Mouse (Mus musculus) lung, embryonic 16.5 days (tissue): ENCODE data around the gene Rasl11b. TPM values are rescaled to one million over a fixed set of nuclear protein-coding genes. Genes with fewer than 3 reads are reported as not detected.

ENCODE experiments used
- ATAC-seq: fragments of 200-750 bp; cut with Nextera tagmentation; 2 replicates; pipeline ENCODE4 v1.8.0; 2017; ENCODE audit warnings: low read depth, mild to moderate bottlenecking, moderate library complexity
- H3K27ac ChIP-seq: fragments of 300-500 bp; sonication (generic); 2 replicates; pipeline ENCODE4 v1.5.1; 2014; ENCODE audit warnings: mild to moderate bottlenecking, control low read depth, low read length
- H3K27me3 ChIP-seq: fragments of 300-500 bp; sonication (generic); 2 replicates; pipeline ENCODE4 v1.6.1; 2014; ENCODE audit warnings: low read depth, low read length, mixed read lengths; ENCODE audit not compliant: control insufficient read depth, insufficient read depth
- H3K36me3 ChIP-seq: fragments of 300-500 bp; sonication (generic); 2 replicates; pipeline ENCODE4 v1.6.1; 2014; ENCODE audit warnings: low read length; ENCODE audit not compliant: control insufficient read depth, insufficient read depth
- H3K4me1 ChIP-seq: fragments of 300-500 bp; sonication (generic); replicated peaks from 2 replicates; pipeline ENCODE4 v1.6.1; 2014; ENCODE audit warnings: low read length, mixed read lengths; ENCODE audit not compliant: control insufficient read depth, insufficient read depth
- H3K4me2 ChIP-seq: fragments of 300-500 bp; sonication (generic); 2 replicates; pipeline ENCODE4 v1.6.1; 2014; ENCODE audit warnings: low read depth, low read length, control low read depth
- H3K4me3 ChIP-seq: fragments of 300-500 bp; sonication (generic); 2 replicates; pipeline ENCODE4 v1.5.1; 2014; ENCODE audit warnings: mild to moderate bottlenecking, low read length, control low read depth
- H3K9ac ChIP-seq: fragments of 300-500 bp; sonication (generic); 2 replicates; pipeline ENCODE4 v1.6.1; 2014; ENCODE audit warnings: low read length, control low read depth
- H3K9me3 ChIP-seq: fragments of 300-500 bp; sonication (generic); 2 replicates; pipeline ENCODE4 v1.6.1; 2016; ENCODE audit warnings: low read length; ENCODE audit not compliant: control insufficient read depth
- WGBS: fragments of 180-500 bp; shearing (Covaris S2); extraction: QIAGEN DNeasy Blood & Tissue Kit; methylation state at CpG from one replicate; pipeline ENCODE4 v1.1.7; 2014; 5-methylcytosine and 5-hydroxymethylcytosine counted together
- polyA plus RNA-seq: library from polyadenylated mRNA; unstranded; fragments of >200 nt; fragmentation: Nextera tagmentation; extraction: Ambion mirVana; gene quantifications from 2 replicates; pipeline ENCODE4 v1.2.1, GENCODE M21; 2015

Rasl11b gene
- polyA plus RNA-seq, 1 experiment from 2014 or later, result 182 TPM

GRCm38 (mm10) chr5:74193626-74194025, 1.5 kb upstream of the Rasl11b start:
- ATAC-seq, result no peak
- 42% methylated on average over 7 of the region's 7 CpGs for WGBS
- Histone ChIP-seq H3K36me3 (peaks cover 14% of the 10 kb centered on the region), H3K4me2 (peak overlapping the region; percentile 19), H3K4me3 (0 out of 2 replicates have a peak overlapping the region, but pooled peaks have one; percentile 6), H3K9me3 (no peaks in the 10 kb centered on the region), H3K9ac (peak overlapping the region; percentile 43), H3K4me1 (peaks cover 56% of the 10 kb centered on the region), H3K27me3 (no peaks in the 10 kb centered on the region), H3K27ac (no peak overlapping the region)

- Histone ChIP-seq H3K9me3 (no peaks in the 10 kb centered on the region), H3K4me2 (peak overlapping the region; percentile 99), H3K4me3 (peak overlapping the region; percentile 99), H3K4me1 (peaks cover 56% of the 10 kb centered on the region), H3K27ac (peak overlapping the region; percentile 68), H3K36me3 (peaks cover 18% of the 10 kb centered on the region), H3K27me3 (no peaks in the 10 kb centered on the region), H3K9ac (peak overlapping the region; percentile 100)
- ATAC-seq, result peak; percentile 2
- WGBS, result 24% methylated on average over 16 of the region's 16 CpGs
Observed at GRCm38 (mm10) chr5:74194027-74194840, 852 bp upstream of the Rasl11b start.

GRCm38 (mm10) chr5:74195614-74196306, 674 bp downstream of the Rasl11b start:
- peak overlapping the region; percentile 92 for H3K27ac ChIP-seq
- peak overlapping the region; percentile 100 for H3K9ac ChIP-seq
- H3K36me3 ChIP-seq, result peaks cover 27% of the 10 kb centered on the region
- no peaks in the 10 kb centered on the region for H3K27me3 ChIP-seq
- peaks cover 53% of the 10 kb centered on the region for H3K4me1 ChIP-seq
- whole genome bisulfite sequencing, result under 1% methylated on average over 27 of the region's 27 CpGs
- no peaks in the 10 kb centered on the region for H3K9me3 ChIP-seq
- peak overlapping the region; percentile 99 for H3K4me2 ChIP-seq
- peak overlapping the region; percentile 99 for H3K4me3 ChIP-seq
- peak; percentile 6 for ATAC-seq

GRCm38 (mm10) chr5:74196307-74196618, 1.2 kb downstream of the Rasl11b start:
- peaks cover 48% of the 10 kb centered on the region for H3K4me1 ChIP-seq
- peak overlapping the region; percentile 100 for H3K9ac ChIP-seq
- H3K36me3 ChIP-seq, result peaks cover 27% of the 10 kb centered on the region
- peak overlapping the region; percentile 99 for H3K4me3 ChIP-seq
- H3K4me2 ChIP-seq, result peak overlapping the region; percentile 99
- H3K27me3 ChIP-seq, result no peaks in the 10 kb centered on the region
- WGBS, result 5% methylated on average over 4 of the region's 4 CpGs
- H3K9me3 ChIP-seq, result no peaks in the 10 kb centered on the region
- ATAC-seq, result no peak
- peak overlapping the region; percentile 92 for H3K27ac ChIP-seq

- Histone ChIP-seq H3K4me2 (peak overlapping the region; percentile 99), H3K4me3 (peak overlapping the region; percentile 99), H3K27me3 (no peaks in the 10 kb centered on the region), H3K36me3 (peaks cover 27% of the 10 kb centered on the region), H3K9ac (peak overlapping the region; percentile 100), H3K4me1 (peaks cover 41% of the 10 kb centered on the region), H3K9me3 (no peaks in the 10 kb centered on the region), H3K27ac (peak overlapping the region; percentile 92)
- WGBS, result 43% methylated on average over 22 of the region's 22 CpGs
- ATAC-seq, result no peak
Observed at GRCm38 (mm10) chr5:74197541-74198330, 2.6 kb downstream of the Rasl11b start.

GRCm38 (mm10) chr5:74198446-74198845, 3.4 kb downstream of the Rasl11b start:
- WGBS, result 40% methylated on average over 11 of the region's 11 CpGs
- no peak for ATAC-seq
- peak overlapping the region; percentile 99 for H3K4me2 ChIP-seq
- H3K4me3 ChIP-seq, result peak overlapping the region; percentile 99
- H3K9ac ChIP-seq, result peak overlapping the region; percentile 100
- peaks cover 27% of the 10 kb centered on the region for H3K36me3 ChIP-seq
- H3K27ac ChIP-seq, result peak overlapping the region; percentile 92
- no peaks in the 10 kb centered on the region for H3K27me3 ChIP-seq
- H3K4me1 ChIP-seq, result peaks cover 40% of the 10 kb centered on the region
- H3K9me3 ChIP-seq, result no peaks in the 10 kb centered on the region

GRCm38 (mm10) chr5:74199793-74200192, 4.7 kb downstream of the Rasl11b start:
- Histone ChIP-seq H3K27me3 (no peaks in the 10 kb centered on the region), H3K4me3 (peak overlapping the region; percentile 16), H3K27ac (peak overlapping the region; percentile 12; the same call in 1 of the 2 replicates), H3K9me3 (no peaks in the 10 kb centered on the region), H3K9ac (no peak overlapping the region), H3K4me2 (peak overlapping the region; percentile 99; the same call in 1 of the 2 replicates), H3K4me1 (peaks cover 28% of the 10 kb centered on the region), H3K36me3 (peaks cover 27% of the 10 kb centered on the region)
- 66% methylated on average over 13 of the region's 13 CpGs for WGBS
- ATAC-seq, result no peak

GRCm38 (mm10) chr5:74200481-74200880, 5.4 kb downstream of the Rasl11b start:
- no peak overlapping the region for H3K9ac ChIP-seq
- peaks cover 29% of the 10 kb centered on the region for H3K4me1 ChIP-seq
- H3K36me3 ChIP-seq, result peaks cover 27% of the 10 kb centered on the region
- ATAC-seq, result no peak
- H3K4me2 ChIP-seq, result no peak overlapping the region
- no peak overlapping the region for H3K4me3 ChIP-seq
- H3K27ac ChIP-seq, result peak overlapping the region; percentile 59; the same call in 1 of the 2 replicates
- WGBS, result 57% methylated on average over 8 of the region's 8 CpGs
- H3K27me3 ChIP-seq, result no peaks in the 10 kb centered on the region
- no peaks in the 10 kb centered on the region for H3K9me3 ChIP-seq
